Mouse (Mus musculus) megakaryocyte, embryonic 14.5 days (primary cell): ENCODE results near the gene Mon1a.

Experiments
- FLI1 ChIP-seq: IDR thresholded peaks from 2 replicates; pipeline ENCODE4 v1.6.1; 2012; ENCODE audit warnings: low read length, inconsistent platforms, mixed read lengths
- GATA1 ChIP-seq: IDR thresholded peaks from 3 replicates; pipeline ENCODE4 v1.6.1; 2012; ENCODE audit warnings: mixed read lengths, low read length, inconsistent platforms, borderline replicate concordance

DNA sequence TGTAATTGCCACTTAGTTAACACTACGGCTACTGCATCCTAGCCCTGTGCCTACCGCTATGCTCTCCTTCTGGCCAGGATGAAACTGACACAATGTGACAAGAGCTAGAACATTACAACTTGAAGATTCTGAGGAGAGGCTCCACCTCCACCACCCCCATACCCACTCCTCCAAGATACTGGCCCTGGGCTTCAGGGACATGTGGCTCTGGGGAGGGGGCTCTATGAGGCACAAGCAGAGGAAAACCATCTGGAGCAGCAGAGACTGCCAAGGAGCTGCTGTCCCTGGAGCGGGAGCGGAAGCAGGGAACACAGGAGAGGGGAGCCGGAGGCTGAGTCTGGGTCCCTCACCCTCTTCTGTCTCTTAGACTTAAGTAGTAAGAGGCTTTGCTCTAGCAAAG lies 39.8 kb downstream of the Mon1a start:
- no peak for TF ChIP-seq GATA1
- TF ChIP-seq FLI1, result no peak
